Mouse (Mus musculus): ENCODE results near the gene Tnfrsf13b.

DNA sequence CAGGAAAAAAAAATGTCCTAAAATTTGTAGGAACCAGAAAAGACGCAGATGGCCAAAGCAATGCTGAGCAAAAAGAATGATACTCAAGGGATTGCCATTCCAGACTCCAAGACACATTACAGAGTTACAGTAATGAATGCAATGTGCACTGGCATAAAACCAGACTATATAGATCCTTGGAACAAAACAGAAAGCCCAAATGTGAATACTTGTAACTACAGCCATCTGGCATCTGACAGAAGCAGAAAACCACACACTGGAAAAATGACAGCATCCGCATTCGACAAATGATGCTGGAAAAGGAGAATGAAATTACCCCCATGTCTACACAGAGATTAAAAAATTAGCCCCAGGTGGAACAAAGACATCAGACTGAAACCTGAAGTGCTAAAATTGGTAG lies 53.8 kb downstream of the Tnfrsf13b start:
- no peak for TF ChIP-seq CTCF (conservative IDR thresholded peaks at IDR 0.05; ENCODE audit: low read length)
- TF ChIP-seq POU5F1 (IDR thresholded peaks at IDR 0.05; ENCODE audit: borderline replicate concordance, low read length) = no peak
- no peak for TF ChIP-seq NANOG (IDR thresholded peaks at IDR 0.05; ENCODE audit: borderline replicate concordance, low read length)

Measured in E14TG2a.4 (cell line).